Mouse (Mus musculus) thymus, postnatal 36 days (tissue): ENCODE measurements around the gene Larp7.

ENCODE experiments used
- DNase-seq, 2 experiments: peaks; one replicate each; pipeline ENCODE4 v3.0.0; 2022; ENCODE audit warnings: mixed read lengths in 2 of 2

Gene Larp7

GRCm38 (mm10) chr3:127552973-127553719 is at the start of gene Larp7, which contains the start of gene Zgrf1:
Gene Larp7, minus strand, starts transcription at chr3:127553349.
Gene Zgrf1, plus strand, starts transcription at chr3:127553489.
- DNase-seq: peak; percentile 97 to 99

DNA sequence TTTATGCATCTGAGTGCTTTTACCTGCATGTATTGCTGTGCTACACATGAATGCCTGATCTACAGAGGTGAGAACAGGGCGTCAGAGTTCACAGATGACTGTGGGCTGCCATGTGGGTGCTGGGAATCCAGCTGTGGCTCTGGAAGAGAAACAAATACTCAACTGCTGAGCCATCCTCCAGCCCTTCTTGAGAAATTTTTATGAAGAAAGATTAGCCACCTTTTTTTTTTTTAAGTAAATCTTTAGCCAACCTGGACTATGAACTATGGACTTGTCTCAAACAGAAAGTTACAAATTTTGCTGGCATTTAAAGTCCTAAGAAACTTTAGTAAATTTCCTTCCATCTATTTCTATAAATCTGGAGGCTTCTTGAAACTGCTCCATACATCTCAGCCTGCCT is 44.0 kb upstream of the Larp7 start:
- DNase-seq: no peak

GRCm38 (mm10) chr3:127572557-127572956 is 19.4 kb upstream of the Larp7 start:
- DNase-seq: peak; percentile 20 to 28

DNA sequence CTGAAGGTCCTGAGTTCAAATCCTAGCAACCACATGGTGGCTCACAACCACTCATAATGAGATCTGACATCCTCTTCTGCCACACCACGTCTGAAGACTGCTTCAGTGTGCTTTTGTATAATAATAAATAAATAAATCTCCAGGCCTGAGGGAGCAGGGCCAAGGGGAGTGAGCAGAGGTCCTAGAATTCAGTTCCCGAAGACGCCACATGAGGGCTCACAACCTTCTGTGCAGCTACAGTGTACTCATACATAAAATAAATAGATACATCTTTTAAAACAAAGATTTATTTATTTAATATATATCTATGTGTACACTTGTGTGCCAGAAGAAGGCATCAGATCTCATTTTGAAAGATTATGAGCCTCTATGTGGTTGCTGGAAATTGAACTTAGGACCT is 12.0 kb upstream of the Larp7 start:
- DNase-seq: no peak

- no peak for DNase-seq
Observed at GRCm38 (mm10) chr3:127562974-127563373, 9.8 kb upstream of the Larp7 start.

GRCm38 (mm10) chr3:127558201-127558600 is 5.1 kb upstream of the Larp7 start:
- no peak for DNase-seq

DNA sequence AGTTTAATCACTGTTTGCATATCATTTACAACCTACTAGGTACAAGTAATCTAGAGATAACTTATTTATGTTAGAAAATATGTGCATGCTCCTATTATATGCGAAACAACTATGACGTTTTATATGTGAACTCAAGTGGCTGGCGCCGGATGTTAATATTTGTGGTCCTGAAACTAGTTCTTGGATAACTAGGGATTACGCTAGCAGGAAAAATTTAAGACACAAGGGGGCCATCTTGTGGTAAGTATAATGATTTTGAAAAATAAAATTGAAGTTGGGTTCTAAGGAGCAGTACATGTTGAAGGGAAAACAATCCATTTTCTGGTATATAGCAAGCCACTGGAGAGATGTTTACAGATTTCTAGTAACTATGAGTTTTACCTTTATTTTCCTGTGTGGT is 1.6 kb upstream of the Larp7 start:
- DNase-seq: no peak

GRCm38 (mm10) chr3:127553720-127554043 is 533 bp upstream of the Larp7 start:
- DNase-seq: no peak

DNA sequence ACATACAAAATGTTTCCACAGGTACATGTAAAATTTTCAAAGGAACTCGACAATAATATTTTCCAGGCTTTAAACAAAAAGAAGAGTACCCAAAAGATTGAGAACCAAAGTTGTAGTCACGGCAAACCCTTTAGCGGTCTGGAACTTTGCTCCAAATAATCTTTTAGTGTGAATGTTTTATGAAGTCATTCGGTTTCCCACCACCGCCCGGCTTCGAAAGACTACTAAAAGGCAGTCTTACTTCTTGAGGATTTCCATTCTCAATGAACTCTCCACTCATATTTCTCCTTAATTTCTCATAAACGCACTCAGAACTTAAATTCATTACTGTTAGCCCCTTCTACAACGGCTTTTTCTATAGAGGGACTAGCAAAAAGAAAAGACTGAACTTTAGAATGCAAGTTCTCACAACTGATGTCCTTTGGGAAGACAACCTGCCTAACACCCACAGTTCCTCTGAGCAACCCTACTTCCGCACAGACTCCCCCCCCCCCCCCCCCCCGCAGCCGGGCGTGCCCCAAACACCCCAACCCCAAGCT is 646 bp downstream of the Larp7 start:
- DNase-seq: peak; percentile 4 to 16

DNA sequence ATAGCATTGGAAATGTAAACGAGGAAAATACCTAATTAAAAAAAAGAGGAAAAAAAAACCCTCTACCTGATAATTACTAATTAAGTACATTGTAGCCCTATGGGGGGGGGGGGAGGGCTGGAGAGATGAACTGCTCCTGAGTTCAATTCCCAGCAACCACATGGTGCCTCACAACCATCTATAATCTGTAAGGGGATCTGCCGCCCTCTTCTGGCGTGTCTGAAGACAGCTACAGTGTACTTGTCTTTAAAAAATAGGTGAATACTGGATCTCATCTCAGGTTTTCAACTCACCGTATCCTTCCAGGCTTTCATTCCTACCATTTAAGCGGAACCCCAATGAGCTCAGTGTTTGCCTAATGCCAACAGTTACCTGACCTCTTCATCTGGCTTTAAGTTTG is 5.3 kb downstream of the Larp7 start:
- DNase-seq: peak; percentile 39 to 48

GRCm38 (mm10) chr3:127544610-127545121 is 8.5 kb downstream of the Larp7 start:
- DNase-seq: no peak

DNA sequence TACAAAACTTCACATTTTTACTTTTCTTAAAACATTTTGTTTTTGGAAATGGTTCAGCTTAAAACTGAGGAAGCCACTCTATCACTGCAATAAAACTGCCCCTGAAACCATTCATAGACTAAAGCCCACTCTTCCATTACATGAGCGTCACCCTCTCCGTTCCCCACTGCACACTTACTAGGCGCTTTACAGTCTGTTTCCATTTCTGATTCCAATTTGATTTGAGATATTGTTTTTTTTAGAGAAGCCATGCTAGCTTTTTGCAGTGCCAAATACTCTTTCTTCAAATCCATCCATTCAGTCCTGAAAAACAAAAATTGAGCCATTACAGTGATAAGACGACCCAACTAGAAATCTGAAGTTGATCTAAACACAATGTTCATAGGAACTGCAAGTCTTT is 9.2 kb downstream of the Larp7 start:
- no peak for DNase-seq

GRCm38 (mm10) chr3:127539193-127539592 is 14.0 kb downstream of the Larp7 start:
- DNase-seq: no peak

- no peak for DNase-seq
Observed at GRCm38 (mm10) chr3:127530293-127530692, 22.9 kb downstream of the Larp7 start.

DNA sequence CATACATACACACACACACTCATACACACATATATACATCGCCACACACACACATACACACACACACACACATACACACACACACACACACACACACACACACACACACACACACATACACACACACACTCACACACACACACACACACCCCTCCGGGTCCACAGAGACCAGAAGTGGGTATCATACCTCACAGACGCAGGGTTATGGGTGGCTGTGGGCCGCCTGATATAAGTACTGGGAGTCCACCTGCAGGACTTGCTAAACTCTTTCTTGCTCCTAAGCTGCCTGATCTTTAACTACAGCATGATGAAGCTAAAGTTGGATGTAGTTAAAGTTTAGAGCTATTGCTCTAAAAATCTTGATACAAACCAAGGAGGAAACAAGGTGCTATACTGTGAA is 23.3 kb downstream of the Larp7 start:
- no peak for DNase-seq

DNA sequence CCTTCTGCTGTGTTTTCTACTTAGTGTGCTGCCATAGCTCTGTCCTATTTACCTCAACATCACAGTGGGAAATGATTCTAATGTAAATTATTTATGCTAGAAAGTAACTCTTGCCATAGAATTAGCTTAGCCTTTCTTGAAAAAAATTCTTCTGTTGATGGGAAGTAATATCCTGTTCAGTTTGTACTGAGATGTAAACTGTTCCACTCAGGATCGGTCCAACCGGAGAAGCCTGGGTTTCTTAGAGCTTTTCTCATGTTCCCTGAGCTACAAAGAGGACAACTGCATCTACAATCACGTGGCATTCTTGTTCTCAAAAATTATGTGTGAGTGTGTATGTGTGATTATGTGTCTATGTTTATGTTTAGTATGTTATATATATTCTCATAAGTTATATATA is 23.9 kb downstream of the Larp7 start:
- DNase-seq: no peak

- DNase-seq: no peak
Observed at GRCm38 (mm10) chr3:127527465-127528034, 25.6 kb downstream of the Larp7 start.

DNA sequence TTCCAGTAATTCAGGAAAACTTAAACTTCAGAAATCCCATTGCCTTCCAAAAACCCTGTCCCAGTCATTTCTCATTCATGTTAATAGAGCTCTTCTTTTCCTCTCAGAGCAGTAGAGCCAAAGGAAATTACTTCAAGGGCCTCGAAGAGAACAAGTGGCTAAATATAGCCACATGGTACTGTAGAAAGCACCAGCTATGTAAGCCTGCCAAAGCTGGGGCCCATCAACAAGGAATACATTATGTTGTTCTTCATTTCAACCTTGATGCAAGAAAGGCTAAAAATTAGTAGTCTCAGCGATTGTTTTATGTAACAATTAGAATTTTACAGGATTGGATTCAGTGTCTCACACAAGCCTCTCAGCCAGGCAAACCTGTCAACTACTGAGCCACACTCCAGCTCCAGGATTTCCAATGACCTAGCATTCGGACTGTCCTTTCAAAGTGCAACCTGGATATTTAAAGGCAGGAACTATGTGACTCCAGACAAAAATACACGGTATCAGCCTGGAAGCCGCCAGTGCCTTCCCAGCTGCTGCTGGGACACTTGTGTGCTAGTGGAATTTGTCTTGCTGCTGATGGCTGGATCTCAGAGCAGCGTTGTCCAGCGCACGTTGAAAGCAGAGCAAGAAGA is 27.8 kb downstream of the Larp7 start:
- DNase-seq: no peak

- DNase-seq: no peak
Observed at GRCm38 (mm10) chr3:127521156-127521555, 32.0 kb downstream of the Larp7 start.

- no peak for DNase-seq
Observed at GRCm38 (mm10) chr3:127520300-127520699, 32.8 kb downstream of the Larp7 start.

GRCm38 (mm10) chr3:127515251-127515650 is 37.9 kb downstream of the Larp7 start:
- DNase-seq: no peak

DNA sequence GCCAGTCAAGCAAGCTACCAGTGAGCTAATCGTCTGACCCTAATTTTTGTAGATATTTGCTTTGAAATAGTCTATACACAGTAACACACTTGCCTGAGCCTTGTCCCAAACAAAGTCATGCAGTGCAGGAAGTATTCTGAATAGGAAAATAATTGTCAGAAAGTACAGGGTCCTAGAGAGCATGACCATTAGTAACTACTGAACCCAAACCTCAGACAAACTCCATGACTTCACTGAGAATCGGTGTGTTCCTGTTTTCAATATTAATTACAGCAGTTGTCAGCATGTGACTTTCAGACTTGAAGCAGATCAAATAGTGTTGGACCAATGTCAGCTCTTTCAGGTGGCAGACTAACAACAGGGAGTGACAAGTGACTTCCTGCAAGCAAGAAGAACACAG is 39.5 kb downstream of the Larp7 start:
- DNase-seq: no peak

DNA sequence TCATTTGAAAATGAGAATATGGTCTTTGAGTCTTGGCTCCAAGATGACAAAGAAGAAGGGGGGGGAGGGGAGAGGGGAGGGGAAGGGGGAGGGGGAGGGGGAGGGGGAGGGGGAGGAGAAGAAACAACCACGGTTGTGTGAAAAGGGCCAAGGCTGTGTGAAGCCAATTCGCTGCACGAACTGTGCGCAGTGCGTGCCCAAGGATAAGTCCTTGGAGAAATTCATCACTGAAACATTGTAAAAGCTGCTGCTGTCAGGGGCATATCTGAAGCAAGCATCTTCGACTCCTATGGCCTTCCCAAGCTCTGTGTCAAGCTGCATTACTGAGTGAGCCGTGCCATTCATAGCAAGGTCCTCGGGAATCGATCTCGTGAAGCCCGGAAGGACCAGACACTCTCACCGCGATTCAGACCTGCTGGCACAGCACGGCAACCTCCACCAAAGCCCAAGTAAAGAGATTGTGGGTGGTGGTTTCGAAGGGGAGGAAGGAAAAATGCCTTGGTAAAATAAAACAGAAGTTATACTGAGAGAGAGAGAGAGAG is 40.3 kb downstream of the Larp7 start:
- DNase-seq: no peak
